Mouse (Mus musculus): ENCODE data around the gene Pdk2. TPM values are rescaled to one million over a fixed set of nuclear protein-coding genes. Genes with fewer than 3 reads are reported as not detected.

The Pdk2 gene
- total RNA-seq (2021), result 100 to 1,000 TPM; 370 to 480 TPM
- long read RNA-seq, experiment 1, transcript Pdk2-201 (11 exons, 2,246 nt), result major isoform, 339 of 435 reads
- long read RNA-seq, experiment 1, partial matches to known transcripts, result 31 of 435 reads
- long read RNA-seq, experiment 1, other reads (novel, unspliced or antisense), result 65 of 435 reads
- long read RNA-seq, experiment 2, transcript Pdk2-201 (11 exons, 2,246 nt), result major isoform, 516 of 664 reads
- long read RNA-seq, experiment 2, partial matches to known transcripts, result 51 of 664 reads
- long read RNA-seq, experiment 2, other reads (novel, unspliced or antisense), result 97 of 664 reads

- DNase-seq, result peak; percentile 91 to 95
- intact Hi-C loops (cut with DNase I), result no loop called here
These were observed at the start of gene Pdk2 for GRCm38 (mm10) chr11:95041139-95041609. Gene Pdk2 (minus strand): TSS chr11:95041354.

DNA sequence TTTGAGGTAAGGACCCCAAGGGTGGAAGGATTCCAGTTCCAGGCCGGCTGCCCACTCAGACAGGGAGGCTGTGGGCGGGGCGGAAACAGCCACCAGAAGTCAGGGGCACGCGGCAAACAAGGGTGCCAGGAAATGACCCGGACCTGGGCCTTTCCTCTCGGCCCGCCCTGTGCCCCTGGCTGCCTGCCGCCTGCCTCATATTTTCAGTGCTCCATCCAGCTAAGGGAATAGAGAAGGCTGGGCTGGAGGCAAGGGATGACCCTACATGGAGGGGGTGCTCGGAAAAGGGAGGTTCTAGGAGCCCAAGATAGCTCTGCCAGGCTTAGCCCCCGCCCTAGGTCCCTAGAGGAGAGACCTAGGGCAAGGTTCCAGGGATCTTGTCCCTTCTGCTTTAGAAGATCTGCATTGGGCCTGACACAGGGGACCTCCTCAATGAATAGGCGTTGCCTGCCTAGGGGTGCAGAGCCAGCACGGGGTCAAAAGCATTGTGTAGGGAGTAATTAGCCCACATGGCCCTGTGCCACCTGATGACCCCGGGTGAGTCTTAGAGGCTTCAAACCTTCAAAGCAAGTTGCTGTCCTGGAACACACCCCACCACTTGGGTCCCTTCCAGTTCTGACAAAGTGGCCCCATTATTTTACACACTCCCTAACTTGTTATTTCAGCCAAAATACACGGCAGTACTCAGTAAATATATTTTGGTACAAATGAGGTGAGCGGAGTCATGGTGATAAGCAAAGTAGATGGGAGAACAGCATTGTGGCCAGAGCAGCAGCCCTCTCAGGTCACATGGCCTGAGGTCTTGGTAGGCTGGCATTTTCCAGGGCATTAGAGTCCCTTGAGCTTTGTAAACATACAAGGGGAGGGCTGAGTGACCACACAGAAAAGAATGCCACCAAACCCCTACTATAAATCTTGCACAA is 48.0 kb upstream of the Pdk2 start:
- DNase-seq, result peak in 1 of 2 experiments; percentile 46

GRCm38 (mm10) chr11:95088286-95088685 is 47.1 kb upstream of the Pdk2 start:
- intact Hi-C loops (cut with DNase I), result no loop called here
- no peak for DNase-seq

More for the DNA sequence above, 48.0 kb upstream of the Pdk2 start:
- intact Hi-C loops (cut with DNase I), result no loop called here

DNA sequence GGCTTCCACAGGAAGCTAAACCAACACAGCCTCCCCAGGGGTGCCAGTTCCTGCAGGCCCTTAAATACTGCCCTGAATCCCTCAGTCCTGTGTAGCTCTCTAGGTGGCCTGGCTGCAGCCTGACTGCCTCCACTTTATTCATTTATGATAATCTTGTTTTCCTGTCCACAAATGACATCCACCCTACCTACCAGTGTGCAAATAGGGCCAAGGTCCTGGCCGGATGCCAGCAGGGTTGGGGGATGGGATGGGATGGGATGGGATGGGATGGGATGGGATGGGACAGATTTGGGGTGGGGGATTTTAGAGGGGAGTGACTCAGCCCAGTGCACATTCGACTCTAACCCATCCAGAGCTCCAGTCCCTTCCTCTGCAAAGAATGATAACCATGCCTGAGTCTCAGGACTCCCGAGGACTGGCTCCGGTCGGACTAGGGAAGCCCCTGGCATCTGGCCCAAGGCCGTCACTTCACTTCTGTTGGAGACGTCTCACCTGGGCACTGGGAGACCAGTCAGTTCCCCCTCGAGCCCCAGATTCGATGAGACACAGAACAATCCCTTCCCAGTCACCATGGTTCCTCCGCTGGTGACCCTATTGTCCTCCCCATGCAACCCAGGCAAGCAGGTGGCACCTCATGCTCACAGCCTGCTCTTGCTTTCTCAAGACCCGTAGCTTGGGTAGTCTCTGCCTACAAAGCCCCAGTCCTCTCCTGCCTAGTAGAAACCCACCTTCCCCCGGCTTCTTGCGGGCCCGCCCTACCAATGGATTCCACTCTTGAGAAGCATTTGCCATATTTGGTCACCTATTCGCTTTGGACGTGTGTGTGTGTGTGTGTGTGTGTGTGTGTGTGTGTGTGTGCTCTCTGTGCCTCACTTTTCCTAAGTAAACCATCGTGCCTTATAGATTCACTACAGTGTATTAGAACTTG is 46.4 kb upstream of the Pdk2 start:
- no peak for DNase-seq
- intact Hi-C loops (cut with DNase I), result no loop called here

- intact Hi-C loops (cut with DNase I), result no loop called here
- no peak for DNase-seq
These were observed 45.1 kb upstream of the Pdk2 start for GRCm38 (mm10) chr11:95086229-95086628.

DNA sequence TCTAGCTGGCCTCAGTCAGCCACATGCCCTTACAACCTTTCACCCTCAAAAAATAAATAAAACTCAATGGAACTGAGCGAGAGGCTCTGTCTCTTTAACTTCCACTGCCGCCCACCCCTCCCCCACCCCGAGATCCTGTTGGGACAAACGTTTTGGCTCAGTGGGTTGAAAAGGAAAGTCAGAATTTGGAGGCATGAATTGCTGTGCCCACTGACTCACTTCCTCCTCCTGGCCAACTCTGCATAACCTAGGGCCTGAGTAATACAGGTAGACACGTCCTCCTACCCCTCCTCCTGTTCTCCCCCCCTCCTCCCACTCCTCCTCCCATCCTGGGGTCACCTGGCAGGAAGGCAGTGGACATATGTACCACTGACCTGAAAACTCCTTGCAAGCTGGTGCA is 44.6 kb upstream of the Pdk2 start:
- no peak for DNase-seq
- intact Hi-C loops (cut with DNase I), result no loop called here

DNA sequence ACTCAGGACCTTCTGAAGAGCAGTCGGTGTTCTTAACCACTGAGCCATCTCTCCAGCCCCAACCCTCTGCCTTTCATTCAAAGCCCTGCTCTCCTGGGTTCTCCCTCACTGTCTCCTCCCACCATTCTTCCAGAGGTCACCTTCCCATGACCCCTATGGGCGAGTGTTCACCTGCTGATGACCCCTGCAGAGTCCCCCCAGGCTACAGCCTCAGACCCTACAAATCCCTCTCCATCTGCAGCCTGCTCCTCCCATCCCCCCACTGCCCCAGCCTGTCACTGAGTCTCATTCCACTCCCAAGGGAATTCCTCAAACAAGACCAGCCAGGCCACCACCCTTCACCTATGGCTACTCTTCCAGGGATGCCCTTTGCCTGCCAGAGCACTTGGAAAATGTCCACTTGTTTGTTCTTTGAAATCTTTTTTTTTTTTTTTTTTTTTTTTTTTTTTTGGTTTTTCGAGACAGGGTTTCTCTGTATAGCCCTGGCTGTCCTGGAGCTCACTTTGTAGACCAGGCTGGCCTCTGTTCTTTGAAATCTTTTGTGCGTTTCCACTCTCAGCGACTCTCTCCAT is 43.7 kb upstream of the Pdk2 start:
- DNase-seq, result no peak
- intact Hi-C loops (cut with DNase I), result no loop called here

DNA sequence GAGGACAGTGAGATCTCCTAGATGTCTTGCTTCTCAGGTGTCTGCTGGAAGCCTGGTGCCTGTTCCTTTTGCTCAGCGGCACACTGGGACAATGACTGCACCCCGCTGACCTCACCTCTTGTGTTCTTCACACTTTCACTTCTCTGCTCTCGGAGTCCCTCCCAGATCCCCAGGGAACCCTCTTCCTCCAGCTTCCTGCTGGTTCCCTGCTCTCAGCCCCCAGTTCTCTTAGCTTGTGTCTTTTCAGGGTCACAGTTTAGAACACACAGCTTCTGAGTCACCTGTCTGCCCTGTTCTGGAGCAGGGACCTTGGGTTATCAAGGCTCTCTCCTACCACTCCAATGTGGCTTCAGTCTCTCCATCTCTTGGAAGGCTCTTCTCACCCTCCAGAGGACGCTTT is 43.0 kb upstream of the Pdk2 start:
- intact Hi-C loops (cut with DNase I), result no loop called here
- DNase-seq, result no peak

DNA sequence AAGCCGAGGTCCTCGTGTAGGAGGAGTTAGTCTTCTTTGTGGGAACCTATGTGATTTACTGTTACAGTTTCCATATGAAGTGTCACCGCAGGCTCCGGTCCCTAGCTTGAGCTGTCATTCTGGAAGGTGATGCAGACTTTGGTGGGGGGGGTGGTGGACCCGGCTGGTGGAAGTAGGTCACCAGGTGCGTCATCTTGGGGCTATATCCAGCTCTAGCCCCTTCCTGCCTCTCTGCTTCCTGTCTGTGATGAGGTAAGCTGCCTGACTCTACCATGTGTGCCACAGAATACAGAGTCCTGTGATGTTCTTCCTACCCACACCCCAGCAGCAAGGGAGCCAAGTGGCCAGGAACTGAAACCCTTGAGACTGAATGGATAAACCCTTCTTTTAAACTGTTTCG is 41.7 kb upstream of the Pdk2 start:
- no peak for DNase-seq
- intact Hi-C loops (cut with DNase I), result no loop called here

DNA sequence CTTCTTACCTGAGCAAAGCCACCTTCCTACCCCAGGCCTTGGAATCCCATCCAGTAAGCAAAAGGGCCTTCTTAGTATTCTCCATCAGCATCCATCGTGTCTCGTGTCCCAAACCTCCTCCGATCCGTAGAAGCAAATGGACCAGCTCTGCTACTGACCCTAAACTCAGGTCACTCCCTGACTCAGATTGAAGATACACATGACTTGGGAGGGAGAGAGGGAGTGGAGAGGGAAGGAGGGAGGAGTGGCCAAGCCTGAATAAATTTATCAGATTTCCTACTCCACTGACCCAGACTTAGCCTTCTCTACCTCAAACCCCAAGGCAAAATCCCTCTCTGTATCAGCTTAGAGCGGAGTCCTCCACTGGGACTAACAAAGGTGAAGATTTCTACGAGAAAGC is 39.6 kb upstream of the Pdk2 start:
- intact Hi-C loops (cut with DNase I), result no loop called here
- no peak for DNase-seq

- intact Hi-C loops (cut with DNase I), result no loop called here
- no peak for DNase-seq
These were observed 38.2 kb upstream of the Pdk2 start for GRCm38 (mm10) chr11:95079256-95079875.

DNA sequence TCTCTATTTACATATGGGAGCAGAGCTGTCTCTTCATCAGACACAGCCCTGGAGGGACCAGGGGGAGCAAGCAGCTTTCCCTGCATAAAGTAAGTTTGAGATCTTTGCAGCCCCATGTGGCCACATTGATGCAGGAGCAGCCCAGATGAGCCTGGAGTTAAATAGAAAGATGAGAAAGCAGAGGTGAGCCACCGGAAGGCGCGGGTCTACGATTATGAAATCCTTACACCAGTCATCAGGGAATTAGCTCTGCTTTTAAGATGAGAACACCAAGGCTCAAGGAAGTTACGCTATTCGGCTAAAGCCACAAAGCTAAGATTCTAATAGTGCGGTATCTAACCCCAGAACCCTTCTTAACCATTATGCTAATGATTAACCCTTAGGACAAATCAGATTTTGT is 36.8 kb upstream of the Pdk2 start:
- DNase-seq, result no peak
- intact Hi-C loops (cut with DNase I), result no loop called here

DNA sequence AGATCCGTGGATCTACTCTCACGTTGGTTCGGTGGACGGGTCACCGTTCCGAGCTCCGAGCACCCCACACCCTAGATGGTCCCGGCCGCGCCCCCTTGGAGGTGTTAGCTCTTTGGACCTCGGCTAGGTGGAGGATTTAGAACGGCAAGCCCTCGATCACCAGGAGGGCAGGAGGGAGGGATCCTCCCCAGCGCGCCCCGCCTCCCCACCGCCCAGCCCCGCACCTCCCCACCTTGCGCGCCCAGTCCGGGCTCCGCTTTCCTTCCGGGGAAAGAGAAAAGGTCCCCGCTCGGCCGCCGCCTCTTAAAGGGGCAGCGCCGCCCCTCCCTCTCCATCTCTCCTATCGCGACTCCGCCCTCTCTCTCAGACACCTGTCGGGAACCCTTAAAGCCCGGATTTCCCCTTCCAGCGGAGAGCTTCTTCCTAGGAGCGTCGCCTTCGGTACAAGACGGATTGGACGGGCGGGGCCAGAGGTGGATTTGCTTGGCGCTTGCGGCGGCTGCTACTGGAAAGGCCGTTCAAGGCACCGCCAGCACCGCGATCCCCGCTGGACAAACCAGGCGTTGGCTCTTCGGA is 35.5 kb upstream of the Pdk2 start, which contains the start of gene Itga3:
Itga3 (minus strand) TSS at position 266 of the 576 bp plus-strand sequence.
- DNase-seq, result peak; percentile 29 to 46
- intact Hi-C loops (cut with DNase I), result no loop called here

DNA sequence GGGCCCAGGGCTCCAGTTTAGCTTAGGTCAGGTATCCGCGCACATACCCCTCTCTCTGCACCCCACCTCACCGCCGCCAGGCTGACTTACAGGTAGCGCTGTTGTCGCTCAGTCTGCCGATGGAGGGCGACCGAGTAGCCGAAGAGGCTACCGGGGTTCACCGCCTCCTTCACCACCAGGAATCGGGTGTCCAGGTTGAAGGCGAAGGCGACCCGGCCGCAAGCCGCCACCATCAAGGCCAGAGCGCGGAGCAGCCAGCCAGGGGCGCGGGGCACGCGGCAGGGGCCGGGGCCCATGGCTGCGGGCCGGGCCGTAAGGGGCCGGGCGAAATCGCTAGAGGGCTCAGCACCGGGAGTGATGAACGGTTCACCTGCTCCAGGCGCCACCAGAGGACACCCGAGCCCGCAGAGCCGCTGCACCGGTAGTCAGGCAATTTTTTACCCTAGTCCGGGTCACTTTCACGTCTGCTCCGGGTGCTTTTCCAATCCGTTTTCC is 34.9 kb upstream of the Pdk2 start:
- intact Hi-C loops (cut with DNase I), result no loop called here
- peak; percentile 20 to 40 for DNase-seq

DNA sequence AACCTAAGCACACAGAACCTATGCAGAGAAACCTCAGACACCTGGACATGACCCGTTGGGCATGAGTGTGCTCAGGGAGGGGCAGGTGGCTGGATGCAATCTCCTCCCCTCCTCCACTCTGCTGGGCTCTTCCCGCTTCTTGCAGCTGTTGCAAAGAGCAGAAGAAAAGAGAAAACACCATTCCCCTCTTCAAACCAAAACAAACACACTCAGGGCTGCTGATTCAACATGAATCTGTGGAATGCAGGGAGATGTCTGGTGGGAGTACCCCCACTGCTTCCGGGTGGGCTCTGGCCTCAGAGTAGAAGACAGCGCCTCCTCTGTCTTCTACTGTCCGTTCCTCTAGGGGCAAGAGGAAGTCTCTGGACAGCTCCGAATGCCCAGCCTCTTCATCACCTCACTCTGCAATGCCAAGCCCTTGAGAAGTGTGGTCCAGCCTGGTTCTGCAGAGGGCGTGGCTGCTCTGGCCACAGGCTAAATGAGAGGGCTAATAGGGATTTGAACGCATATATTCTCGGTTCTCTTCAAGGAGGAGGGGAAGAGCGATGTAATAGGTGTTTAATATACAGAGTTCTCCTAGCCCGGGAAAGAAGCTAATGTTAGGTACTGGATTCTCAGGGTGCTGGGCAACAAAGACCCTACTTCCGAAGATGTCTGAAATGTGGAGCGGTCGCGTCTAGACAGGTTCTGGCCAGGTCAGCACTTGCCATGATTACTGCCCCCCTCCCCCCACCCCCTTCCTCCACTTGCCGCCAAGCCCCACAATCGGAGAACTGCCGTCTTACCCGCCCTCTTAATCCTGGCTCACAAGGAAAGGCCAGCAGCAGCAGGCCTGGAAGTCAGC is 34.3 kb upstream of the Pdk2 start:
- no peak for DNase-seq
- intact Hi-C loops (cut with DNase I), result loop anchor here (2.0 kb wide), 2 partner anchors 29 to 31 kb away; no protein-coding TSS in a partner anchor

- DNase-seq, result no peak
- intact Hi-C loops (cut with DNase I), result loop anchor here (2.0 kb wide), 2 partner anchors 28 to 32 kb away; no protein-coding TSS in a partner anchor
These were observed 33.5 kb upstream of the Pdk2 start for GRCm38 (mm10) chr11:95074694-95075093.

GRCm38 (mm10) chr11:95073835-95074234 is 32.7 kb upstream of the Pdk2 start:
- intact Hi-C loops (cut with DNase I), result loop anchor here (2.0 kb wide), 2 partner anchors 27 to 33 kb away; no protein-coding TSS in a partner anchor
- no peak for DNase-seq

- no peak for DNase-seq
- intact Hi-C loops (cut with DNase I), result no loop called here
These were observed 31.6 kb upstream of the Pdk2 start for GRCm38 (mm10) chr11:95072804-95073203.

All from gastrocnemius, postnatal 36 days (tissue).